Mouse (Mus musculus) thymus, adult 2 months (tissue): ENCODE data around the gene Brix1. TPM values are rescaled to one million over a fixed set of nuclear protein-coding genes. Genes with fewer than 3 reads are reported as not detected.
A peak's percentile ranks its signal among the peaks of the same experiment; 100 is the strongest.
"Not testable (repeated sequence)": the region's sequence is repeated elsewhere in the genome, so short reads cannot be mapped to it uniquely, and the experiment has no call there.

Source experiments
- DNase-seq: peaks from one replicate; pipeline ENCODE4 v3.0.0; 2021
- H3K27ac ChIP-seq: fragments of 200-500 bp; 2 replicates; pipeline ENCODE4 v1.5.1; 2012; ENCODE audit warnings: low read length, control low read depth; ENCODE audit not compliant: control insufficient read depth, insufficient read depth
- H3K27me3 ChIP-seq: fragments of 200-500 bp; 2 replicates; pipeline ENCODE4 v1.6.1; 2012; ENCODE audit warnings: mild to moderate bottlenecking, low read length, moderate library complexity, mixed read lengths; ENCODE audit not compliant: control insufficient read depth, insufficient read depth
- H3K36me3 ChIP-seq: fragments of 200-500 bp; 2 replicates; pipeline ENCODE4 v1.6.1; 2012; ENCODE audit warnings: mild to moderate bottlenecking, low read length, moderate library complexity; ENCODE audit not compliant: control insufficient read depth, insufficient read depth
- H3K4me1 ChIP-seq: fragments of 200-500 bp; replicated peaks from 2 replicates; pipeline ENCODE4 v1.6.1; 2012; ENCODE audit warnings: low read length; ENCODE audit not compliant: control insufficient read depth, insufficient read depth
- H3K4me3 ChIP-seq: fragments of 200-500 bp; 2 replicates; pipeline ENCODE4 v1.5.1; 2012; ENCODE audit warnings: mild to moderate bottlenecking, low read length, control low read depth, moderate library complexity; ENCODE audit not compliant: control insufficient read depth, insufficient read depth
- CTCF ChIP-seq: fragments of 200-500 bp; IDR thresholded peaks from 2 replicates; pipeline ENCODE4 v1.5.1; 2012; ENCODE audit warnings: mild to moderate bottlenecking, control low read depth, low read length, moderate library complexity, borderline replicate concordance; ENCODE audit not compliant: control insufficient read depth, poor library complexity, insufficient read depth; ENCODE audit errors: extremely low read depth
- POLR2A ChIP-seq: fragments of 200-500 bp; IDR thresholded peaks from 2 replicates; pipeline ENCODE4 v1.6.1; 2012; ENCODE audit warnings: mild to moderate bottlenecking, low read length, control low read depth, moderate library complexity; ENCODE audit not compliant: control insufficient read depth, poor library complexity, insufficient read depth; ENCODE audit errors: extremely low read depth
- WGBS: fragments of 180-500 bp; shearing (Covaris S2); methylation state at CpG from one replicate; pipeline ENCODE4 v1.1.7; 2018; 5-methylcytosine and 5-hydroxymethylcytosine counted together
- polyA plus RNA-seq: library from polyadenylated mRNA; depleted of rRNA; stranded (reverse); fragments of >200 nt; gene quantifications from 2 replicates; pipeline ENCODE4 v1.2.3, GENCODE M21; 2012; rRNA removed

The Brix1 gene
- 1.7 and 2.4 TPM in 2 replicates for polyA plus RNA-seq

GRCm38 (mm10) chr15:10485484-10486364 lies at the start of gene Brix1, which contains the start of gene Rad1:
Brix1 (minus strand) TSS chr15:10485947.
Rad1 (plus strand) TSS chr15:10486018.
- Histone ChIP-seq H3K27me3 (no peaks in the 10 kb centered on the region), H3K36me3 (peaks cover 10% of the 10 kb centered on the region; the same call in 1 of the 2 replicates), H3K4me1 (no peaks in the 10 kb centered on the region), H3K27ac (peak within 1 kb of the TSS; percentile 13; the same call in 1 of the 2 replicates), H3K4me3 (peak within 1 kb of the TSS; percentile 96)
- WGBS: under 1% methylated on average over 58 of the region's 58 CpGs
- TF ChIP-seq CTCF (0 out of 2 replicates have a peak, but pooled peaks have one; percentile 41), POLR2A (peak; percentile 80)
- DNase-seq: peak; percentile 93

- DNase-seq: no peak
- H3K4me3 ChIP-seq: no peak overlapping the region
- no peak overlapping the region for H3K27ac ChIP-seq
- no peaks in the 10 kb centered on the region for H3K36me3 ChIP-seq
- H3K27me3 ChIP-seq: no peaks in the 10 kb centered on the region
- no peaks in the 10 kb centered on the region for H3K4me1 ChIP-seq
- no peak for TF ChIP-seq CTCF
- no peak for TF ChIP-seq POLR2A
- WGBS: 88% methylated on average over 5 of the region's 5 CpGs
Observed at GRCm38 (mm10) chr15:10534591-10534990, 48.8 kb upstream of the Brix1 start.

GRCm38 (mm10) chr15:10533361-10533760 lies 47.6 kb upstream of the Brix1 start:
- H3K4me1 ChIP-seq, H3K4me3 ChIP-seq, H3K27ac ChIP-seq, DNase-seq, H3K36me3 ChIP-seq, H3K27me3 ChIP-seq: not testable (repeated sequence)
- WGBS: 97% methylated on average over 10 of the region's 10 CpGs

GRCm38 (mm10) chr15:10531352-10531751 lies 45.6 kb upstream of the Brix1 start:
- no peak for DNase-seq
- 97% methylated on average over 4 of the region's 4 CpGs for WGBS

GRCm38 (mm10) chr15:10525896-10526295 lies 40.1 kb upstream of the Brix1 start:
- WGBS: 80% methylated on average over 1 of the region's 1 CpGs
- TF ChIP-seq CTCF (no peak), POLR2A (no peak)
- no peaks in the 10 kb centered on the region for H3K4me1 ChIP-seq

More at GRCm38 (mm10) chr15:10531352-10531751, 45.6 kb upstream of the Brix1 start:
- TF ChIP-seq POLR2A (no peak), CTCF (no peak)
- no peaks in the 10 kb centered on the region for H3K36me3 ChIP-seq
- no peak overlapping the region for H3K4me3 ChIP-seq
- no peak overlapping the region for H3K27ac ChIP-seq
- H3K4me1 ChIP-seq: no peaks in the 10 kb centered on the region
- no peaks in the 10 kb centered on the region for H3K27me3 ChIP-seq

DNA sequence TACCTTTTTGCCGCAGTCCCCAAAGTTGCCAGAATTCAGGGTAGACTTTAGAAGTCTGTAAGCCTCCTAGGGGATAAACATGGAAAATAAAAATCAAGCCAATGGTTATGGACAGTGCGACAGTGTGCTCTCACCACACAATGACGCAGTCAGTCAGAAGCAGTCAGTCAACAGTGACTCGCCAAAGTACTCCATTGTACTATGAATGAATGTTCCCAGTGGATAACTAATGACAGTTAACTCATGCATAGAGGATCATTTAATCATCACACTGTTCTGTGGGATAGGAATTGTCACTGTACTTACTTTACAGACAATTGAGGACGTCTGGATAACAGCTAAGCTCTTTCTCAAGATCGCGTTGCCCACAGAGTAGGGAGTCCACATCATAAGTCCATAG lies 29.4 kb upstream of the Brix1 start:
- Histone ChIP-seq H3K27ac (no peak overlapping the region), H3K4me3 (no peak overlapping the region), H3K27me3 (no peaks in the 10 kb centered on the region), H3K4me1 (no peaks in the 10 kb centered on the region), H3K36me3 (no peaks in the 10 kb centered on the region)
- WGBS: 95% methylated on average over 7 of the region's 7 CpGs
- DNase-seq: no peak
- no peak for TF ChIP-seq CTCF
- TF ChIP-seq POLR2A: no peak

More at GRCm38 (mm10) chr15:10525896-10526295, 40.1 kb upstream of the Brix1 start:
- Histone ChIP-seq H3K27ac (no peak overlapping the region), H3K4me3 (no peak overlapping the region), H3K27me3 (no peaks in the 10 kb centered on the region), H3K36me3 (no peaks in the 10 kb centered on the region)
- DNase-seq: no peak
